Mouse (Mus musculus) stomach, postnatal 0 days (tissue): ENCODE results near the gene Arpc2.

Source experiments
- CTCF ChIP-seq: IDR thresholded peaks from 2 replicates; pipeline ENCODE4 v1.5.1; 2016; ENCODE audit warnings: antibody characterized with exemption, low read depth, mild to moderate bottlenecking, moderate library complexity
- EP300 ChIP-seq: optimal IDR thresholded peaks from 2 replicates; pipeline ENCODE3; 2016; ENCODE audit warnings: antibody characterized with exemption

DNA sequence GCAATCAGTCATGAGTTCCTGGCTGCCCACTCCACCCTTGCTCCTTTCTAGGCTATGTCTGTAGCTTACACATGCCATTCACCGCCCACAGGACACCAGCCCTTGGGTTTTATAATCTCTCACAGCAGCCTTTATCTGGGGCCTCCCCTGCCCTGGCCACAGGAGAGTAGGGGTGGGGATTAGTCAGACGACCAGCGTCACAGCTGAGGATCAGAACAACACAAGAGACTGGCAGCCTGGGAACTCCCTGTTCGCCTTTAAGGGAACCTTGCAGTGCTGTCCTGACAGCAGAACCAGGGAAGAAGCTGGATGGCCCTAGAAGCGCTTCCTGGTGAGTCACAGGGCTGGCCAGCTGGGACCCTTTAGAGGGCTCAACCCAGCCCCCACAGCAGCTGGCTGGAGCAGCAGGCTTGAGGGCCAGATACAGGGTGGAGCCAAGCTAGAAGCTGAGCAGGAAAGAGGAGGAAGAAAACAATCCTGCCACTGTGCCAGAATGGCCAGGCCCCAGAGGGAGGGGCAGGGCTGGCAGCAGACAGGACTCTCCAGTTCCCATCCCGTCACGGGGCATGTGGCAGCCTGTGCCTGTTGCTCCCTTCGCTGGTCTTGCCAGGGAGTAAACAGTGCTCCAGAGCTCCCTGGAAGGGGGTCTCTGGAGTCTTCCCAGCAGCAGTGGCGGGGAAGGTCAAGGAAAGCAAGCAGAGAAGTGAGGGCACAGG, 59.7 kb downstream of the Arpc2 start:
- TF ChIP-seq CTCF = no peak
- TF ChIP-seq EP300 = peak; percentile 94
